Mouse (Mus musculus): ENCODE results near the gene Gm37240. TPM values are rescaled to one million over a fixed set of nuclear protein-coding genes. Genes with fewer than 3 reads are reported as not detected.
A peak's percentile ranks its signal among the peaks of the same experiment; 100 is the strongest.

Gm37240 gene
- polyA plus RNA-seq, 1 experiment = 0.77 TPM

DNA sequence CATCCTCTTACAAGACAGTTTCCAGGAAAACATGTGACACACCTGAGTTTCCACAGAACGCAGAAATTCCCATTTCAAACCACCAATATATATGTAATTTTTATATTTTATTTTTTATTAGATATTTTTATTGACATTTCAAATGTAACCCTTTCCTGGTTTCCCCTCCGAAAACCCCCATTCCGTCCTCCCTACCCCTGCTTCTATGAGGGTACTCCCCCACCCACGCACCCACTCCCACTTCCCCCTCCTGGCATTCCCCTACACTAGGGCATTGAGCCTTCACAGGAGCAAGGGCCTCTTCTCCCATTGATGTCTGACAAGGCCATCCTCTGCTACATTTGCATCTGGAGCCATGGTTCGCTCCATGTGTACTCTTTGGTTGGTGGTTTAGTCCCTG lies 7.7 kb upstream of the Gm37240 start:
- Histone ChIP-seq H3K27me3 (ENCODE audit: control insufficient read depth, insufficient read depth, low read length) (no peaks in the 10 kb centered on the region), H3K4me3 (replicated peaks; ENCODE audit: insufficient read depth, low read depth, low read length) (no peak overlapping the region), H3K27ac (ENCODE audit: insufficient read depth, low read length) (no peak overlapping the region), H3K4me1 (ENCODE audit: control insufficient read depth, insufficient read depth, low read length) (no peaks in the 10 kb centered on the region)
- DNase-seq = no peak
- 96% methylated on average over 5 of the region's 5 CpGs for WGBS
- TF ChIP-seq POLR2A (IDR thresholded peaks at IDR 0.05; ENCODE audit: borderline replicate concordance, insufficient read depth, low read length) = no peak
- no peak for TF ChIP-seq CTCF (IDR thresholded peaks at IDR 0.05; ENCODE audit: borderline replicate concordance, insufficient read depth, low read depth, low read length)

DNA sequence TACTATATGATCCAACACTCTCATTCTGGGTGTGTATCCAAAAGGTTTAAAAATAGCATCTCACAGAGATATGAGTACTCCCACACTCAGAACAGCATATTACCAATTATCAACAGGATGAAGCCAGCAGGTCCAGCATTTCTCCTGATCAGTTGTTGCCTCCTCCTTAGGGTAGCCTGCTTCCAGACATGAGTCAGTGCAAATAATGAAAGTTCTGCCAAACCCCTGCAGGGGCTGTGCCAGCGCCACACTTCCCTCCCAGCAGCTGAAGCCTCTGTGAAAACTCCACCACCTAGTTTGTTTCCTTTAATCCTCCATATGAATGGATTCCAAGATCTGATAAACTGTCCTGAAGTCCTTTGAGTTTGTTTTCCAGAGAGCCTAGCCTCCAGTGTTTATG lies 4.3 kb upstream of the Gm37240 start:
- Histone ChIP-seq H3K27me3 (ENCODE audit: control insufficient read depth, insufficient read depth, low read length) (no peaks in the 10 kb centered on the region; the same call in 1 of the 2 replicates), H3K27ac (ENCODE audit: insufficient read depth, low read length) (no peak overlapping the region), H3K4me1 (ENCODE audit: control insufficient read depth, insufficient read depth, low read length) (no peaks in the 10 kb centered on the region), H3K4me3 (replicated peaks; ENCODE audit: insufficient read depth, low read depth, low read length) (no peak overlapping the region)
- 52% methylated on average over 1 of the region's 1 CpGs for WGBS
- TF ChIP-seq CTCF (IDR thresholded peaks at IDR 0.05; ENCODE audit: borderline replicate concordance, insufficient read depth, low read depth, low read length) (no peak), POLR2A (IDR thresholded peaks at IDR 0.05; ENCODE audit: borderline replicate concordance, insufficient read depth, low read length) (no peak)
- DNase-seq = no peak

DNA sequence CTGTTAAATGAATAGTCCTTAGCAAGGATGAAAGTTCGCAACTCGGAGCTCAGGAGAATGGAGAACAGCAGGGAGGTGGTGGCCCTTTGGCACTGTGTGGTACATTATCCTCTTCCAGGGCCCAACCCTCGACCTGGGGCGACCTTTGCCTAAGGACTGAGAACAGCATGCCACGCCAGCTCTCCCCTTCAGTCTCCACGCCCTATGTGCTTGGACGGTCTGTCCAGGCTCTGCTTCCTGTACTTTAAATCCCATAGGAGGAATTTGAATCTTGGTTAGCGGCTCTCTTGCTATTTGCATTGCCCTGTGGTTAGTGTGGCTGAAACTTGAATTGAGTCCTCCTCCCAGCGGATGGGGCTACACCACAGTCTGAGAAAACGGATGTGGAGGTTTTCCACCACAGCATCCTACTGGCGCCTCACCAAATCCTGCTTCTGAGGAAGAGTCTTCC lies 928 bp upstream of the Gm37240 start:
- Histone ChIP-seq H3K27ac (ENCODE audit: insufficient read depth, low read length) (no peak overlapping the region), H3K4me1 (ENCODE audit: control insufficient read depth, insufficient read depth, low read length) (no peaks in the 10 kb centered on the region), H3K27me3 (ENCODE audit: control insufficient read depth, insufficient read depth, low read length) (no peaks in the 10 kb centered on the region; the same call in 1 of the 2 replicates), H3K4me3 (replicated peaks; ENCODE audit: insufficient read depth, low read depth, low read length) (no peak overlapping the region)
- 23% methylated on average over 11 of the region's 11 CpGs for WGBS
- TF ChIP-seq POLR2A (IDR thresholded peaks at IDR 0.05; ENCODE audit: borderline replicate concordance, insufficient read depth, low read length) (no peak), CTCF (IDR thresholded peaks at IDR 0.05; ENCODE audit: borderline replicate concordance, insufficient read depth, low read depth, low read length) (no peak)
- peak; percentile 13 for DNase-seq

DNA sequence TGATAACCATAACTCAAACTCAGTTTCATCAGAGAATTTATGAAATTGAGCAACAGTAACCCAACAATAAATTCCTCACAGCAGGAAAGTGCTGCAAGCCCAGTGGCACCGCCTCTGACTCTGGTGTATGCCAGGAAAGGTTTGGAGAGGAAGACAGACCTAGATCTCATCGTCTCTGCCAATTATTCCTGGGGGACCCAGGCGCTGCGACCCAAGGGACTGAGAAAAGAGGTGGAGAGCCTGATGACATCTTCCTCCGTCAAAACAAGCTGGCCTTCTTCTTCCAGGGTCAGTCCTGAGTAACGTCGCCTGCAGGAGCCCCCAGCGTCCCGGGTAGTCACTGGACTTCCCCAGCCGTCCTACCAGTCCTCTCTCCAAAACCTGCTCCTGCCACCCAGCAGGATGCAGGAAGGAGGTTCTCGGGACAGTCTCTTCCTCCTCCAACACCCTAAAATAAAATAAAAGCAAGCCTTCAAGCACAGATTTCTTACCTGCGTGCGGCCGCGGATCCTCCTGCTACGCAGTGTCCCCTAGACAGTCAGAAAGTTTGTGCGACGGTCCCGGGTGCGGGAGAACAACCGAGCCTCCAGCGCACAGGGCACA lies 581 bp downstream of the Gm37240 start:
- Histone ChIP-seq H3K4me3 (replicated peaks; ENCODE audit: insufficient read depth, low read depth, low read length) (peak overlapping the region; percentile 33), H3K27ac (ENCODE audit: insufficient read depth, low read length) (no peak overlapping the region), H3K4me1 (ENCODE audit: control insufficient read depth, insufficient read depth, low read length) (no peaks in the 10 kb centered on the region), H3K27me3 (ENCODE audit: control insufficient read depth, insufficient read depth, low read length) (no peaks in the 10 kb centered on the region; the same call in 1 of the 2 replicates)
- 5% methylated on average over 22 of the region's 22 CpGs for WGBS
- TF ChIP-seq CTCF (IDR thresholded peaks at IDR 0.05; ENCODE audit: borderline replicate concordance, insufficient read depth, low read depth, low read length) = no peak
- DNase-seq = peak in 1 of 2 experiments; percentile 8

DNA sequence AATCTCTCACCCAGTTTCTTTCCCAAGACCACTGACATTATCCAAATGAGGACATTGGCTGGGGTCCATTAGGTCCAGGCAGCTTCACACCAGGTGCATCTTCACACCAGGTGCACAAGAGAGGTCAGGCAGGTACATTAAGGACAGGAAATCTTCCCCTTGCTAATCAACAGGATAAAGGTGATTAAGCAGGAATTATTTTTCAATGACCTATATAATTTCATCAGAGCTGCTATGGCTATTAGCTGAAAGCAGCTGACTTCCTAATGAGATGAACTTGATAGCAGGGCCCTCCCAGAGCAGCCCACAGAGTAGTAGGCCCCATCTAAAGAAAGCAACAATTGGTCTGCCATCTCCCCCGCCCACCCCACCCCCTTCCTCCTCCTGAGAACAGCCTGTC lies 1.4 kb downstream of the Gm37240 start:
- 87% methylated on average over 1 of the region's 1 CpGs for WGBS
- Histone ChIP-seq H3K4me3 (replicated peaks; ENCODE audit: insufficient read depth, low read depth, low read length) (no peak overlapping the region), H3K27me3 (ENCODE audit: control insufficient read depth, insufficient read depth, low read length) (no peaks in the 10 kb centered on the region; the same call in 1 of the 2 replicates), H3K4me1 (ENCODE audit: control insufficient read depth, insufficient read depth, low read length) (no peaks in the 10 kb centered on the region), H3K27ac (ENCODE audit: insufficient read depth, low read length) (no peak overlapping the region)
- no peak for DNase-seq
- no peak for TF ChIP-seq CTCF (IDR thresholded peaks at IDR 0.05; ENCODE audit: borderline replicate concordance, insufficient read depth, low read depth, low read length)
- TF ChIP-seq POLR2A (IDR thresholded peaks at IDR 0.05; ENCODE audit: borderline replicate concordance, insufficient read depth, low read length) = no peak

DNA sequence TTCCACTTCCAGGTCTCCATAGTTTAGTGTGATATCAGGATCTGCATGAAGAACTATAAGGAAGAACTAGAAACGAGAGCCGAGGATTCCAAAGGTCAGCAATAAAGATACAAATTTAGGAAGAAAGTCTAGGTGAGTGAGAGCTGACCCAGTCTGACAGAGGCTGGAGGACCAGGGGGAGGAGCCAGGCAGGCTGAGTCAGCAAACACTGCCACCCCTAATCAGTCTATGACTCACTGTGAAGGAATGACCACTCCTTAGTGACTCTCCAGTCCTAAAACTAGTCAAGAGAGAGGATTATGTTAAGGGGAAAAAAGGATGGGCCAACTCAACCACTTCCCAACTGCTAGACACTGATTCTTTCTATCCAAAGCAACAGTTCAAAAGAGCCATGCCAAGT lies 6.6 kb downstream of the Gm37240 start:
- Histone ChIP-seq H3K27me3 (ENCODE audit: control insufficient read depth, insufficient read depth, low read length) (no peaks in the 10 kb centered on the region), H3K27ac (ENCODE audit: insufficient read depth, low read length) (no peak overlapping the region), H3K4me1 (ENCODE audit: control insufficient read depth, insufficient read depth, low read length) (no peaks in the 10 kb centered on the region), H3K4me3 (replicated peaks; ENCODE audit: insufficient read depth, low read depth, low read length) (no peak overlapping the region)
- WGBS = 97% methylated on average over 2 of the region's 2 CpGs
- no peak for DNase-seq
- no peak for TF ChIP-seq POLR2A (IDR thresholded peaks at IDR 0.05; ENCODE audit: borderline replicate concordance, insufficient read depth, low read length)
- TF ChIP-seq CTCF (IDR thresholded peaks at IDR 0.05; ENCODE audit: borderline replicate concordance, insufficient read depth, low read depth, low read length) = no peak

DNA sequence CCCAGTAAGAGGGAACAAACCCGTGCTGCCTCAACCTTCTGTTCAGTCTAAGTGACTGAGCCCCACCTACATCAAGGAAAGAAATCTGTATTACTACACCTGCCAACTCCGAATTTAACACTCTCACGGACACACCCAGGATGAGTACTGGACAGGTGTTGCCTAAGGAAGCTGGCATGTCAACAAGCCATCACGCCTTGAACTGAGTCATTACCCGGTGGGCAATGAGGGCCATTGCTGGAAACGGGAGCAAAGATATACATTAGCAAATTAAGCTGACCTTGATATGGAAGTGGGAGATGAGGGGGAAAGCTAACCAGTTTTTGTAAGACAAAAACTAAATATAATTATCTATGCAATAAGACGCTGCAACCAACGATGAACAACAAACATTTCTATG lies 7.2 kb downstream of the Gm37240 start:
- 89% methylated on average over 8 of the region's 8 CpGs for WGBS
- H3K4me3 ChIP-seq (replicated peaks; ENCODE audit: insufficient read depth, low read depth, low read length) = no peak overlapping the region
- no peaks in the 10 kb centered on the region for H3K27me3 ChIP-seq (ENCODE audit: control insufficient read depth, insufficient read depth, low read length)
- no peak for TF ChIP-seq CTCF (IDR thresholded peaks at IDR 0.05; ENCODE audit: borderline replicate concordance, insufficient read depth, low read depth, low read length)
- TF ChIP-seq POLR2A (IDR thresholded peaks at IDR 0.05; ENCODE audit: borderline replicate concordance, insufficient read depth, low read length) = no peak
- no peak overlapping the region for H3K27ac ChIP-seq (ENCODE audit: insufficient read depth, low read length)
- no peak for DNase-seq
- no peaks in the 10 kb centered on the region for H3K4me1 ChIP-seq (ENCODE audit: control insufficient read depth, insufficient read depth, low read length)

DNA sequence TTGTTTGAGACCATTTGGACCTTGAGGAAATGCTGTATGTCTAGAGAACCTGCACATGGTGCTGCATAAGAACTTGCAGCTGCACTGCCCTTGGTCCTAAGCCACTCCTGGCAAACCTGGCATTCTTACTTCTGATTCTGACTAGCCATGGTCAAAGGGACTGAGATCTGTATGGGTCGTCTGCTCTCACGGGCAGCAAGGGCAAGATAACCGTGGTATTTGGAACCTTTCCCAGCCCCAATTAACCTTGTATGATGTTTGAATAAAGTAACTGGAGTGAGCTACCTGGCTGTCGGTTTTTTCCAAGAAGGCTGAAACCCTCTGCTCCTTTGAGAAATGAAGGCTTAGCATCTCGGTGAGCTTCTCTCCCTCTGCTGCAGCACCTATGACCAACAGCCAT lies 8.4 kb downstream of the Gm37240 start:
- no peak for TF ChIP-seq CTCF (IDR thresholded peaks at IDR 0.05; ENCODE audit: borderline replicate concordance, insufficient read depth, low read depth, low read length)
- TF ChIP-seq POLR2A (IDR thresholded peaks at IDR 0.05; ENCODE audit: borderline replicate concordance, insufficient read depth, low read length) = no peak
- no peak overlapping the region for H3K4me3 ChIP-seq (replicated peaks; ENCODE audit: insufficient read depth, low read depth, low read length)
- no peaks in the 10 kb centered on the region for H3K27me3 ChIP-seq (ENCODE audit: control insufficient read depth, insufficient read depth, low read length)
- no peaks in the 10 kb centered on the region for H3K4me1 ChIP-seq (ENCODE audit: control insufficient read depth, insufficient read depth, low read length)
- 59% methylated on average over 5 of the region's 5 CpGs for WGBS
- DNase-seq = no peak
- no peak overlapping the region for H3K27ac ChIP-seq (ENCODE audit: insufficient read depth, low read length)
